Mouse (Mus musculus) olfactory bulb, adult 2 months (tissue): ENCODE data around the gene Slc22a5. TPM values are rescaled to one million over a fixed set of nuclear protein-coding genes. Genes with fewer than 3 reads are reported as not detected.
"Not testable (repeated sequence)": the region's sequence is repeated elsewhere in the genome, so short reads cannot be mapped to it uniquely, and the experiment has no call there.

Source experiments
- H3K27ac ChIP-seq: fragments of 200-500 bp; 2 replicates; pipeline ENCODE4 v1.5.1; 2012; ENCODE audit warnings: low read depth, low read length; ENCODE audit not compliant: insufficient read depth
- H3K4me1 ChIP-seq: fragments of 200-500 bp; 2 replicates; pipeline ENCODE4 v1.6.1; 2012; ENCODE audit warnings: low read length; ENCODE audit not compliant: control insufficient read depth, insufficient read depth
- H3K4me3 ChIP-seq: fragments of 200-500 bp; 2 replicates; pipeline ENCODE4 v1.5.1; 2012; ENCODE audit warnings: mild to moderate bottlenecking, low read depth, low read length, moderate library complexity; ENCODE audit not compliant: insufficient read depth
- CTCF ChIP-seq: fragments of 200-500 bp; IDR thresholded peaks from 2 replicates; pipeline ENCODE4 v1.5.1; 2012; ENCODE audit warnings: low read depth, mild to moderate bottlenecking, low read length, moderate library complexity; ENCODE audit not compliant: insufficient read depth
- POLR2A ChIP-seq: fragments of 200-500 bp; IDR thresholded peaks from 2 replicates; pipeline ENCODE4 v1.6.1; 2012; ENCODE audit warnings: mild to moderate bottlenecking, low read depth, low read length, moderate library complexity; ENCODE audit not compliant: insufficient read depth
- WGBS: fragments of 180-500 bp; shearing (Covaris S2); methylation state at CpG from one replicate; pipeline ENCODE4 v1.1.7; 2018; 5-methylcytosine and 5-hydroxymethylcytosine counted together
- polyA plus RNA-seq: library from polyadenylated mRNA; stranded (reverse); fragments of >200 nt; gene quantifications from 2 replicates; pipeline ENCODE4 v1.2.4, GENCODE M21; 2012; ENCODE audit warnings: low replicate concordance; ENCODE audit not compliant: missing spikeins, insufficient read depth, insufficient read length

Slc22a5 gene
- polyA plus RNA-seq, 1 experiment, result not detected

DNA sequence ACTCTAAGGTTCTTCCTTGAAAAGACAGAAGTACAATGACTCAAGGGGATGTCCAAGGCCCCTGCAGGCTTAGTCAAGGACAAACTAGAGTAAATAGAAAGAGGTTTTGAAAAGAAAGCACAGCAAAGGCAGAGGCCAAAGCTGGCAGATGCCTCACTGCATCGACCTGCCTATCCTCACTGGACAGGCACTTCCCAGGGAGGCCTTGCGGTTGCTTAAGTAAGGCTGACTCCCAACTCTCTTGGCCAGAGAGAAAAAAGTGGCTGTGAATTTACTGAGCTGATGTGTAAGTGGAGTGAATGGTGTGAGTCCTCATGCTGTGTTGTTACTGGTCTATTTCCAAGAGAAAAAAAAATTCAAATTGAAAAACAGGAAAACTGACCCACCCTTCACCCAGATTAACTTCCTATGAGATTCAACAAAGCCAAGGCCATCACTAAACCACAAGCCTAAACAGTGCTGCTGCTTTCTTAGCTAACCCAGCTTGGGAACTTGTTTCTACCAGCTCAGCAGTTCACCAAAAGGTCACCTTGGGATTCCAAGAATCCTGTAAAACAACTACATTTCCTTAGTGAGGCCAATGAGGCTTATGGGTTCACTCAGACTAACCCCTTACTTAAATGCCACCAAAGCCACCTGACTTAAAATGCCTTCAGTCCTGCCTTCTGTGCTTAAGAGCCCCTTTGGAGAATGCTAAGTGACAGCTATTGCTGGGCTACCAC is 19.5 kb downstream of the Slc22a5 start:
- TF ChIP-seq CTCF (no peak), POLR2A (no peak)
- Histone ChIP-seq H3K27ac (no peak overlapping the region), H3K4me3 (no peak overlapping the region), H3K4me1 (no peaks in the 10 kb centered on the region)
- 86% methylated on average over 2 of the region's 2 CpGs for WGBS

DNA sequence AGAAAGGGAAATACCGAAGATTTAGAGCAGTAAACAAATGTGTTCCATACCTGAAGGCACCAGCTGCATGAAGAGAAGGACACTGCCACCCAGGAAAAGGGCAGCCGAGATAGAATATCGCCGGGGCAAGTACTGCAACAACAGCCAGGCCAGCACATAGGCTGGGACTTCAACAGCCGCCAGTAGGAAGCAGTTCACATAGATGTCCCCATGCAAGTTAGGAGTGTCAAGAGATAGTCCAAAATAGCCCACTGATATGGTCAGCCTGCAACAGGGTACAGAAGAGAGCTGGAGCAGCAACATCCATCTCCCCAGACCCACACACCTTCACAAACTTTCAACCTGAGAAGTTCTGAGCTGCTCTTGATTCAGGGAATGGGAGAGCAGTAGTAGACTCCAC is 22.3 kb downstream of the Slc22a5 start:
- WGBS, result 94% methylated on average over 5 of the region's 5 CpGs
- Histone ChIP-seq H3K27ac (no peak overlapping the region), H3K4me1 (no peaks in the 10 kb centered on the region), H3K4me3 (no peak overlapping the region)
- no peak for TF ChIP-seq CTCF
- no peak for TF ChIP-seq POLR2A

DNA sequence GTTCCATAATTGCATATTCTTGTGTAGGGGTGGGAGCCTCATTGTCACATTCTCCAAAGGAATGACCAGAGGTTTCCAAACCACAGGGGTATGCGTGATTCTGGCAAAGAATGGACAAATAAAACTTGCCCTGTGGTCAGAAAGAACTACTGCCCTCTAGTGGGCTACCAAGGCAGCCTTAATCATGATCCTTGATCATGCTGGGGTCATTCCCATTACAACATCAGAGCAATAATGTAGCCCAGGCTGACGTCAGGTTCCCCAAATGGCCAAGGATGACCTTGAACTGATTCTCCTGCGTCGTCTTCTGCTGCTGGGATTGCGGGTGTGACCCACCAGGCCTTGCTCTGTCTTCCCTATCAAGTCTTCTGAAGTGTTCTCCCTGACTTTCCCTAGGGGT is 23.1 kb downstream of the Slc22a5 start:
- WGBS, result 63% methylated on average over 5 of the region's 5 CpGs

DNA sequence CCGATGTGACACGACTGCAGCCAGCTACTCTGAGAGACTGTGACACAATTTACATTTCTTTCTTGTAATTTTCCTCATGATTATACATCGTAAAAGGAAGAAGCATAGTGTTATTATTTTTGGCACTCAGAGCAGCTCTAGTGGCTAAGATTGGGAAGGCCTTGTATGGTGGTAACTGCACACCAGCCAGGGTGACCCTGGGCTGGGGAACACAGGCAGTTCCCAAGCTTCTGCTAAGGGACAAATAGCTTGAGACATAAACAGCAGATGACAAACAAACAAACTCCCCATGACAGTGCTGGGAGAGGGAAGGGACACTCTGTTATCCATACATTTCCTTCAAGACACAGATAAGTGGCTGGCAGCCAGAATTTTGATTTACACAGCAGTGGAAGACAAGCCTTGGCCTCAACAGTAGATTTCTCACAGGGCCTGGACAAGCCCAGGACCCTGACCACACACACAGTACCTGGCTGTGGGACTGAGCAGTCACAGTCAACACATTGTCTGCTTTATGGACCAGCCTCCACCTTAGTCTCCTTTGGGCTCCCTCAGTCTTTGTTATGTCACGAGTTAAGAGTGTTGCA is 26.6 kb downstream of the Slc22a5 start:
- H3K4me3 ChIP-seq, H3K27ac ChIP-seq, H3K4me1 ChIP-seq: not testable (repeated sequence)
- WGBS, result 63% methylated on average over 2 of the region's 4 CpGs

More for the DNA sequence above, 23.1 kb downstream of the Slc22a5 start:
- not testable (repeated sequence) for H3K27ac ChIP-seq, H3K4me3 ChIP-seq, H3K4me1 ChIP-seq

DNA sequence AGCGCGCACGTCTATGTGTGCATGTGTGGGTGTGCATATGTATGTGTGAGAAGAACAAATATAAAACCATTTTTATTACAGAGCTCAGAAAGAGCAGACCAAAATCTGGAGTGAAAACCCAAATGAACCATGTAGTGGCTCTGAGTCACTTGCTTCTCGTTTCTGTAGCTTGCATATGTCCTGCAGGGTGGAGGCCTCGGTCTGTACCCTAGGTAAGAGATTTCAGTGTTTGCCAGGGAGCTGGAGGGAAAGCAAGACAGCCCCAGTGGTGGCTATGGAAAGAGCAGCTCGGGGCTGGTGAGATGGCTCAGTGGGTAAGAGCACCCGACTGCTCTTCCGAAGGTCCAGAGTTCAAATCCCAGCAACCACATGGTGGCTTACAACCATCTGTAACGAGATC is 30.5 kb downstream of the Slc22a5 start:
- not testable (repeated sequence) for H3K4me3 ChIP-seq, H3K27ac ChIP-seq, H3K4me1 ChIP-seq
- 84% methylated on average over 8 of the region's 9 CpGs for WGBS

DNA sequence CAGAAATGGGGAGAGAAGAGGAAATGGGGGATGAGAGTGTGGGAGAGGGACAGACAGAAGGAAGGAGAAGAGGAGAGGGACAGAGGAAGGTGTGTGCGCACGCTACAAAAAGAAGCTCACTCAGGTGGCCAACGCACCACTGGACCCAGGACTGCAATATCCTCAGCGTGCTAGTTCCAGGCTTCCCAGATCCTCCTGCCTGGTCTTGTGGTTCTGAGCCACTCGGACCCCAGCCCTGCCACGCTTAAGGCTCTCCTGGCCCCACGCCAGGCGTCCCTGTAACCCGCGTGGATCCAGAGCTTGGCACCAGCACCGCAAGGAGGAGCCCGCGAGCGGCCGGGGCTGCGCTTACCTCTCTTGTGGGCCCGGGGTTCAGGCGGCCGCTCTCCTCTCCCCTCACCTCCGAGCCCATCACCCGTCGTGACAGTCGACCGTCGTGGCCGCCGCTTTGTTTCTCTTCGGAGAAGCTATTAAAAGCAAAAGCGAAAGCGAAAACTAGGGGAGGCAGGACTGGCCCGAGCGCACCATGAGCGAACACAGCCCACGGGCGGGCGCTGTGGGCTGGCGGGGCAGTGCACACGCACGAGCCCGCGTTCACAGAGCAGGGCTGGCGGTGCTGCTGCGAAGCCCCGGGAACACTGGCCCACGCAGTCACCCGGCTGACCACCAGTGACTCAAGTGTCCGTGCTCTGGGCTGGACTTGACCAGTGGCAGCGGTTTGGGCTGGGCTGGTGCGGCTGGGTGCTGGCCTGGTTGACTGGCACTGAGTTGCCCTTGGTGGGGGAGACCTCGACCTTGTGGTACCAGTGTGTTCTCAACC is 32.5 kb downstream of the Slc22a5 start, which contains the start of gene Gm12216:
Gm12216 (minus strand) TSS at position 496 of the 820 bp plus-strand sequence.
- H3K4me1 ChIP-seq, H3K27ac ChIP-seq: not testable (repeated sequence)
- H3K4me3 ChIP-seq, result peak within 1 kb of the TSS; percentile 58
- 8% methylated on average over 39 of the region's 50 CpGs for WGBS
- peak; percentile 30; the same call in 1 of the 2 replicates for TF ChIP-seq CTCF

DNA sequence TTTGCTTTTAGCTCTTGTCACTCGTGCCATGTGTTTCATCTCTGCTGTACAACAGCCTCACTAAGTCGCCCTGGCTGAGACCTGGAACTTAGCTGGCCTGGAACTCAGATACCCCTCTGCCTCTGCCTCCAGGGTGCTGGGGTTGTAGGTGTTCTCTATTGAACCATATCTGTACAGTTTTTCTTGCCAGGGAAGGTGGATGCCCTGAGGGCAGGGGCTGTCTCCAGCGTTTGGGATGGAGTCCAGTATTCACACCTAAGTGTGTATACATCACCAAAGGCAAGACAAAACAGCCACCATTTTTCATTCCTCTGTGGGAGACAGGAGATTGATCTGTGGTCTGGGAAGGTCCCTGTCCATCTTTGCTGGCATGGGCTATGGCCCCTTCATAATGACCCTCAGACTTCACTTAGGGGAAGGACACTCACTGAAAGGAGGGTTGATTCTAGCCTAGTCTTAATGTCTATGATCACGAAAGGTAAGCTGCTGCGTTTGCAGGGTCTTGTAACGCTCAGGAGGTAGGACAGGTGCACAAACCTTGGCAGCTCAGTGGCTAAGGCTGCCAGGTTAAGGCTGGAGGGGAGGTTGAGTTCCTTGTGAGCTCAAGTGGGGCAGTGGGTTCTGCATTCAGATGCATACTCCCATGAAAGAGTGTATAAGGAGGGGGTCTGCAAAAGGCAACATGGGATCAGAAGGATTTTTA is 33.3 kb downstream of the Slc22a5 start:
- TF ChIP-seq POLR2A (no peak), CTCF (no peak)
- H3K4me3 ChIP-seq, result no peak overlapping the region
- peaks cover 3% of the 10 kb centered on the region; the same call in 1 of the 2 replicates for H3K4me1 ChIP-seq
- no peak overlapping the region for H3K27ac ChIP-seq
- WGBS, result 93% methylated on average over 6 of the region's 6 CpGs

DNA sequence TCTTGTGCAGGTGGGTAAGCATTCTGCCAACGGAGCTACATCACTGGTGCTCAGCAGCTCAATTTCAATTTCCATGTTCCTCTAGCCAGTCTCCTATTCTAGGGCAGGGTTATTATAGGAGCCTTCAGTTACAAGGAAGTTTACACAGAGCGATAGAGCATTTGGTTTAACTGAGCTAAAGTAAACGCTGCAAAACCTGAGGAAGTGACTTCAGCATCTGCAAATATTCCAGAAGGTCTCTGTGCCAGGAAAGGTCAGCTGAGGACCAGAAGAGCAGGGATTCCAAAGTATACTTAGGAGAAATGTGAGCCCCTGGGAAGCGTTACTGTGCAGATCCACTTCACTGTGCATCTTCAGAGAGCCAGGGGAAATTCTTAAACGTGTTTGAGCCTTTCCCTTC is 37.8 kb downstream of the Slc22a5 start:
- WGBS, result 47% methylated on average over 5 of the region's 5 CpGs
- TF ChIP-seq POLR2A (no peak), CTCF (no peak)
- no peak overlapping the region for H3K27ac ChIP-seq

DNA sequence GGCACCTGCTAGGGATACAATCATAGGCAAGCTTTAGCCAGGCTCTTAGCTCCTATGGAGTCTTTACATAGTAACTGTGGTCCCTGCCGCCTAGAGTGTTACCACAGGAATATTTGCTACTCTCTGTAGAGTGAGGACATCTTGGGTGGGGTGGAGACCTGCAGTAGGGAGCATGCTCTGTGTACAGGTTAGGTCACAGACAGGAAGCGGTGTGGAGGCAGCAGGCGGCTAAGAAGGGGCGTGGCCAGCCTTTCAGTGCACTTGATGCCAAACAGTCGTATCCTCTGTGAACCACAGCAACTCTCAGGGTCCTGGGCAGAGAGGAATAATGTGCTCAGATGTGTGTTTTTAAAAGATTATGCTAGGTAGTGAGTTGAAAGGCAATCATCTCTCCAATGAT is 39.7 kb downstream of the Slc22a5 start:
- H3K4me3 ChIP-seq, result no peak overlapping the region
- no peaks in the 10 kb centered on the region for H3K4me1 ChIP-seq
- H3K27ac ChIP-seq, result no peak overlapping the region
- WGBS, result 62% methylated on average over 5 of the region's 5 CpGs
- TF ChIP-seq POLR2A (no peak), CTCF (no peak)

More for the DNA sequence above, 37.8 kb downstream of the Slc22a5 start:
- Histone ChIP-seq H3K4me1 (no peaks in the 10 kb centered on the region), H3K4me3 (no peak overlapping the region)
